Mouse (Mus musculus): ENCODE data around the gene Hes7.

Gene Hes7

DNA sequence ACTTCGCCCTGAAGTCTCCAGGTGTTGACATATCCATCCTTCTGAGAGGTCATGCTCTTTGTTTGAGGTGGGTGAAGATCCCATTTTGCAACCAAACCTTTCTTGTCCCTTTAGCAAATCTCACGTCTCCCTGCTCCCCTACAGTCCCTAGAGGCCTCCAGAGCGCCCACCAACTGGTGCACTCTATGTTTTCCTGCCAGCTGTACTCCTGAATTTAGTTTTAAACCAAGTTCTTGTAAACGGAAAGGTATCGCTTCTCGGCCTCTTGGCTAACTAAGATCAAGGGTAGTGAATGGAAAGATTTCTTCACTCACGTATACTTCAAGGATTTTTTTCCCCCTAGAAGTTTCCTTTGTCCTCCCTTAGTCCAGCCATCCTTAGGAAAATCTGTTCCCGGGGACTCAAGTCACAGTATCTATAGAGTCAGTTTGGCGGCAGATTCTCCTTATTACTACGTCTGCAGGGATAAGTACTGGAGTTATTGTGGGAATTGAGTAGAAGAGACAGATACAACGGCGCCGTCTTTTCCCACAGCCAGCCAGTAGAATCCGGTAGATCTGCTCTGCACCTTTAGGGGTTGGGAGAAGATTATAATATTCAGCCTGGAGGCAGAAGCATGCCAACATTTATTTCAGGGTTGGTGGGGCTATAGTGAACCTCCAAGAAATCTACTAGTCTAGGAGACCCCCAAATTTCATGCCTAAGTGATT is 603 bp upstream of the Hes7 start:
- DNase-seq, result no peak

DNA sequence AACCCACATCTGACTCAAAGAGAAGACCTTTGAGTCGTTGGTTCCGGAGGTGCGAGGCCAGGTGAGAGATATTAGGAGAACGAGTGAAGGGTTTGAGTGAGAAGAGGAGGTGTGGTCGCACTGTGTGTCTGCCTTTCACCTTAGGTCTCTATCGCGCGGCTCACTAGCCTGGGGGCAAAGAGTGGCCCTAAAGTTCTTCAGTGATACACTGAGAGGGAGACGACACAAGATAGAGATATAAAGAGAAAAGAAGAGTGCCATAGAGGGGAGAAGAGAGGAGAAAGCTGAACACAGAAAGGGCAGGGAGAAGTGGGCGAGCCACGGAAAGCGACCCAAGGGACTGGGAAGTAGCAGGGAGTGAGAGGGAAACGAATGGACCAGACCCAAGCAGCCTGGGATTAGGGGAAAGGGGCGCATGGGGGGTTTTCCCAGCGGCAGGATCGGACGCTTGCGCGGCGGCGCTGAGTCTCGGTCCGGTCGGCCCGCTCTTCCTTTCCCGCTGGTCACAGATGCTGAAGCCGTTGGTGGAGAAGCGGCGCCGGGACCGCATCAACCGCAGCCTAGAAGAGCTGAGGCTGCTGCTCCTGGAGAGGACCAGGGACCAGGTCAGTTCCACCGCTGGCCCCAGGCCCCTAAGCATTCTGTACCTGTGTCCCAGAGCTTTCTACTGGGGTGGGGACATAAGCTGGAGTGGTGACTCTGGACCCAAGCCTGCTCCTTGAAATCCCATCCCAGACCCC is 967 bp downstream of the Hes7 start:
- peak; percentile 41 for DNase-seq

DNA sequence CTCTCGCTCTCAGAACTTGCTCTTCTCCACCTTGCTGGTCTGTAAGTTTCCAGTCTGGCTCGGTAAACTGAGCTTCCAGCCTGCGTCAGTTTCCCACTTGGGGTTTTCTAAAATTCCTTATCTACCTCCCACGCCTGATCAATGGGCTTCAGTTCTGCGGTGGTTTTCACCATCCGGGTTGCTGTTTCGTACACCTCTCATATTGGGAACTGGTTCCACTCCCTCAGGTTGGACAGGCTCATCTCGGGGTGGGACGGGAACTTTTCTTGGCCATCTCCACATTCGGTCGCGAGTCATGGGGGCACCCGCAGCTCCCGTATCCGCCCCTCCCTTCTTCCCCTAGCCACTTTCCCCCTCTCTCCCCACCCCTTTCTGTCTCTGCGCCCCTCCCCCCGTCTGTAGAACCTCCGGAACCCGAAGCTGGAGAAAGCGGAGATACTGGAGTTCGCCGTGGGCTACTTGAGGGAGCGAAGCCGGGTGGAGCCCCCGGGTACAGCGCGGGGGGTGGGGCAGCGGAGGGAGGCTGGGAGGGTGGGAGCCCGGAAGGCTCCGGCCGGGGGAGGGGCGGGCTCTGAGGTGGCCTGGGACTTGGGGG is 1.6 kb downstream of the Hes7 start:
- no peak for DNase-seq

DNA sequence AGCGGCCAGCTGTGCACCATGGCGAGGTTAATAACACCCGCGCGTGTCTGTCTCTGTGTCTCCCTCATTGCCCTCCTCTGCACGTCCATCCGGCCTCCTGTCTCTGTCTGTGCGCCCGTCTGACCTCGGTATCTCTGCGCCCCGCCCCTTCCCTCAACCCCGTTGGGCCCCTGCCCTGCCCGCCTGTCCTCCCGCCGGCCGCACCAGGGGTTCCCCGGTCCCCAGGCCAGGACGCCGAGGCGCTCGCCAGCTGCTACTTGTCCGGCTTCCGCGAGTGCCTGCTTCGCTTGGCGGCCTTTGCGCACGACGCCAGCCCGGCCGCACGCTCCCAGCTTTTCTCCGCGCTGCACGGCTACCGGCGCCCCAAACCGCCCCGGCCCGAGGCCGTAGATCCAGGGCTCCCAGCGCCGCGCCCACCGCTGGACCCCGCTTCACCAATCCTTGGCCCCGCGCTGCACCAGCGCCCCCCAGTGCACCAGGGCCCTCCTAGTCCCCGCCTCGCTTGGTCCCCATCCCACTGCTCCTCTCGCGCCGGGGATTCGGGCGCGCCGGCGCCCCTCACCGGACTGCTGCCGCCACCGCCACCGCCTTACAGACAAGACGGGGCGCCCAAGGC is 2.2 kb downstream of the Hes7 start, which contains the start of gene 9130213A22Rik:
9130213A22Rik (minus strand) TSS at position 254 of the 616 bp plus-strand sequence.
- DNase-seq, result peak; percentile 82

DNA sequence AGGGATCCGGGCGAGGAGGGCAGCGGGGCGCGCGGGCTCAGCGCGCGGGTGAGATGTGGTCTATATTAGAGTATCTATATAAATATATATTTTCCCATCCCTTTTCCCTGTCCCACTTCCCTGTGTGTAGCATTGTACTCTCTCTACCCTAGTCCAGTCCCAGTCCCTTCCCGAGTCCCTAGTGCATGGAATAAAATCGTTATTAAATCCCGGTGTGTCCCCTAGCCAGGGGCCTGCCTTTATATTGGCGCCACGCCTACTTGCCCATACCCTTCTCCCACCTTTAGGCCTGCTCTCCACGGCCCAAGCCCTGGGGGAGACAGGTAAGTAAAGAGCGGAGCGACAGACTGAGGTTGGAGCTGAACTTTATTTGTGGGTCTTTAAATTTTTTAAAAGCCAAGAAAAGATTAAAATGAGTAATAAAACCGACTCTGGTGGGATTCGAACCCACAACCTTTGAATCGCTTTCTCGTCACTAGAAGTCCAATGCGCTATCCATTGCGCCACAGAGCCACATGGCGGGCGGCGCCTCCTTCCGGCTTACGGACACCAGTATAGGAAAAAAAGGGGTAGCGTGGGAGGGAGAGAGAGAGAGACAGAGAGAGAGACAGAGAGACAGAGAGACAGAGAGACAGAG is 3.0 kb downstream of the Hes7 start:
- peak; percentile 90 for DNase-seq

DNA sequence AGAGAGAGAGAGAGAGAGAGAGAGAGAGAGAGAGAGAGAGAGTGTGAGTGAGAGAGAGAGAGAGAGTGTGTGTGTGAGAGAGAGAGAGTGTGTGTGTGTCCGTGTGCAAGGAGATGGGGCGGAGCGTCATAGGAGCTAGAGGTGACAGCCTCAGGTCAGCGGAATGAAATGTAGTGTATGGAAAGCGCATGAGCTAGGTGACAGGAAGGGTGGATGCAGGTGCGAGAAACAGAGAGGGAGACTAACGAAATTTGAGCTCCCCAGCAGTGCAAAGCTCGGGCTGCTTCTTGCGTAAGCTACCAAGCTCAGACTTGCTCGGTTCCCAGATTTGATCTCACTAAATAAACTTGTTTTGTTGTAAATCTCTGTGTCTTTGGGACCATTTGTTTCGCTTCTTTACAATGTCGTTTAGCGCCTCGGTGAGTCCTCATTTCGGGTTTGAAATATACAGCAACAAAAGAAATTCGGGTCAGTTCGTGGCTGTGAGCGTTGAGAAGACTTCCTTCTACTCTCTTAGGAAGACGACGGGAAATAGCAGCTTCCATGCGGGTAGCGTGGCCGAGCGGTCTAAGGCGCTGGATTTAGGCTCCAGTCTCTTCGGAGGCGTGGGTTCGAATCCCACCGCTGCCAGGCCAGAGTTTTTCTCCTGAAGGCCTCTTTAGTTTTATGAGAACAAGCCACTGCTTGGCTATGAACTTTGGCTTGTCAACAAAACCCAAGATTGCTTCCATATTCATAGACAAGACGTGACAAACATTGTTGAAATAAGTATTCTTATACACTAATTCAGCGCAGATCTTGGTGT is 3.7 kb downstream of the Hes7 start:
- peak; percentile 87 for DNase-seq

DNA sequence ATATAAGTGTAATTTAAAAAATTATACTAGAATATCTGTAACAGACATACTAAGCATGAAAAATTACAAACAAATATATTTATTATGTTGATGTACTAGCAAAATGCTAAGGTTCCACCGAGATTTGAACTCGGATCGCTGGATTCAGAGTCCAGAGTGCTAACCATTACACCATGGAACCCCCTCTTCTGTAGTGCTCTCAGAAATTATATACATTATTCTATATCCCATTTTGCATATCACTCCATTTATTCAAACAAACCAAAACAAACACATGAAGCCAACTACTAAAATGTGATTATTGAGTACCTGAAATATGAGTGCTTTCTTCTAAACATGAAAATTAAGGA is 4.3 kb downstream of the Hes7 start:
- peak; percentile 63 for DNase-seq

DNA sequence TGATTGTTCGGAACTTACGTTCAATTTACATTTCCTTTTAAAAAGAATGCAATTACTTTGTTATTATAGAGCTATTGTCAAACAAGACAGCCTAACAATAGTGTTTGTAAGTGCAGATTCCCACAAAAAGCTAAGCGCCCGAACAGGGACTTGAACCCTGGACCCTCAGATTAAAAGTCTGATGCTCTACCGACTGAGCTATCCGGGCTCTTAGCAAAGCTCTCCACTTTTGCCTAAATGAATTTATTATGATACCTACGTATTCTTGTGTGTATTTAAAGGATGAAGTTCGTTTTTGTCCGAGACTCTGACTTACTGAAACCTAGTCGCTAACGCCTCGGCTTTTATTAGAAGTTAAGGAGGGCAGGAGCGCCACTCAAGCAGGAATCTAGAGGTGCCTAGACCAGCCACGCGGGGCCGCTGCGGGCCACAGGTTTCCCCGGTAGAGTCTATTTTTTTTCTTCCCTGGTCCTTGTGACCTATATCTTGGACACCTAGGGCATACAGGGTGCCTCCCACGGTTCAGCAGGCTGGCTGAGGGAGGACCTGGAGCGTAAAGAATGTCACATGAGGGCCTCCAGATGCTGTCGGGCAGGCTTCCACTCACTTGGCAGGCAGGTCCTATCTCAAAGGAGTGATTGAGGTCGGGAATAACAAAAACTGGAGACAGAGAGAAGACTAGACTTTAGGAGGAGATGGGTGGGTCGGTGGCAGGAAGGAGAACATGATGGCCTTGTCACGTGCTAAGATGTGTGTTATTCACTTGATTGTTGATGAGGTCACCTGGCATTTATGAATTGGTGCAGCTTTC is 5.0 kb downstream of the Hes7 start:
- DNase-seq, result peak; percentile 85

DNA sequence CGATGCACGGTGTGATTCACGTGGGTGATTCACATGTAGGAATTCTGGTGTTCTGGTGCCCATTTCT is 5.5 kb downstream of the Hes7 start, which contains the start of gene Aloxe3:
Aloxe3 (plus strand) TSS at position 45 of the 67 bp plus-strand sequence.
- DNase-seq, result no peak

DNA sequence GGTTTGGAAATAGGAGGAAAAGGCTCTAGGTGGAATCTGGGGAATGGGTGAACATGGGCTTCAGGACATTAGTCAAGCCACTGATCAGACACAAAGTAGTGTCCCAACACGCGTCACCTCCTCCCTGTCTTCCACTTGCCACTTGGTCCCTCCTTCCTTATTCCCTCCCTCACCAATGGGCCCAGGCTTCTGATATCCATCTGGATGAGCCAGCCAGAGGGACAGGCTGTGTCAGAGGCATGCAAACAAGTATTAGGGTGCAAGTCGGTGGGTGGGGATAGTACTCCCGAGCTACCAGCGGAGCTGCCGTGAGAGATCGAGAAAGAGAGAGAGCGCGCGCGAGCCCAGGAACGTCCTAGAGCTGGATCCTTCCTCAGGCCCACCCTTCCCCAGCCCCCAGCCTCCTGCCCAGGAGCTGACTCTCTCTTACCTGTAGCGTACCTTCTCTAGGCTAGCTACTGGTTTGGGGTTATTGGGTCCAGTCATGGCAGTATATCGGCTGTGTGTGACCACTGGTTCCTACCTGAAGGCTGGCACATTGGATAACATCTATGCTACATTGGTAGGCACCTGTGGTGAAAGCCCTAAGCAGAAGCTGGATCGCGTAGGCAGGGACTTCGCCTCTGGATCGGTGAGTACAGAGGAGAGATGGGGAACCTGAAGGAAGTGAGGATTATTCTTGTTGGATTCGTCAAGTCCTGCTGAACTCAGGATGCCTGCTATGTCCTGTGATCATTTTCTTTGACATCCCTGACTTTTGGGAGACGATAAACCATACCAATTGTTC is 5.9 kb downstream of the Hes7 start:
- DNase-seq, result peak; percentile 60

DNA sequence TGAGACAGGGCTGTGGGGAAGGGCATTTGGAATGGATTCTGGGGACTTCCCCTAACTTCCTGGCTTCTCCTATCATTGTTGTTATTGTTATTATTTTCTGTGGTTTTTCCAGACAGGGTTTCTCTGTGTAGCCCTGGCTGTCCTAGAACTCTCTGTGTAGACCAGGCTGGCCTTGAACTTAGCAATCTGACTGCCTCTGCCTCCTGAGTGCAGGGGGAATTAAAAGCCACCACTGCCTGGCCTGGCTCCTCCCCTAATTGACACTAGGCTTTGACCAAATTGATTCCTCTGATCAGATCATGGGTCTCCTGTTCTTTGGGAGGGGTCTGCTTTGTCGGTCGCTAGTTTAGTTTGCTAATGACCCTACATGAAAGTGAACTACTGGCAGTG is 6.5 kb downstream of the Hes7 start:
- no peak for DNase-seq

DNA sequence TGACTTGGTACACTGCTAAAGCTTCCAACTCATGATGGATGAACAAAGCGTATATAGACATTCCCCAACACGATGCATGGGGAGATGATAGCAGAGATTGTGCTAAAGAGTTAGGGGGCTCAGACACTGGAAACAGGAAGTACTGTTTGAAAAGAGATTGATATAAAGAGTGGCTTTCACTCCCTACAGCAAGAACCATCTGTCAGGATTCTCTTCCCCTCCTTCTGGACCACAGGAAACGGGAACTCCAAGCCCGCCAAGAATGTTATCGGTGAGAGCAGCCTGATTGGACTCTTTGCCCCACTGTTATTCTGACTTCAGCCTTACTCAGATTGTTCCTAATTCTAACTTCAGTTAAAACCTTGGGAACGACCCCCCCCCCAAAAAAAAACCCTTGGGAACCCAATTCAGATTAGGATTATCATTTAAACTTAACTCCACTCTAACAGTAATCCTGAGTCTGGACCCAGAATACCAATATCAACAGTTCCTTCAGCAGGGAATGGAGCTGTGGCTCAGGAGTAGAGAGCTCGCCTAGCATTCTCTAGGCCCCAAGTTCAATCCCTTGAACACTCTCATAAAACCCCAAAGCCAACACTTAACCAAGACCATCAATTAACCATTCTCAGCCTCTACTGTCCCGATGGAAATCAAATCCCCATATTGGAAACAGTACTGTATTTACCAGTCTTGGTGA is 8.4 kb downstream of the Hes7 start:
- no peak for DNase-seq

DNA sequence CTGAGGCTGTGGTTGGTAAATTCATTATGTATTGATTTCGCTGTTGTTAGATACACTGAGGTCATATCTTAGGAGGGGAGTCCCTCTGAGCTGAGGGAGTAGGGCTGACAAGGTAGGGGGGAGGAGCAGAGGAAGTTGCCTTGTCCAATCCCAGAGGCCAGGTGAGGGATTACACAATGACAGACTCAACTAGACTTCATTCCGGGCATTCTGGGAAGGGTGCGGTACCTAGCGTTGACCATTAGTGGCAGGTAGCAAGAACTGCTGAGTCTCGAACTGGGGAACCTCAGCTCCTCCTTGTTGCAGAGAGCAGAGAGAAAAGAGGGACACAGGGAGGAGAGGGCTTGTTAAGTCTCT is 13.3 kb downstream of the Hes7 start:
- no peak for DNase-seq

DNA sequence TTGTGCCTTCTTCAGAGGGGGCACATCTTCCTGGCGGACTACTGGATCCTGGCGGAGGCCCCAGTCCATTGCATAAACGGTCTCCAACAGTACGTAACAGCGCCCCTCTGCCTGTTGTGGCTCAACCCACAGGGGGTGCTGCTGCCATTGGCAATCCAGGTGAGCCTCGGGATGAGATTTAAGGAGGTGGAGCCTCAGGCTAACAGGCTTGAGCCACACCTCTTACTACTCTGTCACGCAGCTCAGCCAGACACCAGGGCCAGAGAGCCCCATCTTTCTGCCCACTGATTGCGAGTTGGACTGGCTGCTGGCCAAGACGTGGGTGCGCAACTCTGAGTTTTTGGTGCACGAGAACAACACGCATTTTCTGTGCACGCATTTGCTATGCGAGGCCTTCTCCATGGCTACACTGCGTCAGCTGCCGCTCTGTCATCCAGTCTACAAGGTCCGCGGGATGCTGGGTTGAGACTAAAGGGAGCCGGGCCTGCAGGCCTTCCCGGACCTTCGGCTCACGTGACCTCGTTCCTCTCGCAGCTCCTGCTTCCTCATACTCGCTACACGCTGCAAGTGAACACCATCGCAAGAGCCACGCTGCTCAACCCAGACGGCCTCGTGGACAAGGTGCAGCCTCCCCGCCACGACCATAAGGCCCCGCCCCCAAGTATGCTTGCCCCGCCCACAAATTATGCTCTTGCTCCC is 13.9 kb downstream of the Hes7 start:
- DNase-seq, result peak; percentile 70

DNA sequence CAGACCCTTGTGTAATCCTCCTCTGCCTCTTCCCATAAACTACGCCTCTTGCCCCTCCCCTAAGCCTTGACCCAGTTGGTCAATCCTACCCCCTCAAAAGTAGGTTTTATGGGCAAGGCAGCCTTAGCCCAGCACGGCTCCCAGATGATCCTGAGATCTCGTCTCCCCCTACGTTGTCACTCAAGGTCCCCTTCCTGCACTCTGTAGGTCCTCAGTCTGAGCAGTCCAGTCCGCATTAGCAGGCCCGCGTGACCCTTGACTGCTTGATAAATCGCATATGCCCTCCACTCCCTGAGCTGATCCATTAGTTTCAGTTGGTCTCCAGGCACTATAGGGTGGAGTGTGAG is 14.4 kb downstream of the Hes7 start:
- DNase-seq, result no peak

DNA sequence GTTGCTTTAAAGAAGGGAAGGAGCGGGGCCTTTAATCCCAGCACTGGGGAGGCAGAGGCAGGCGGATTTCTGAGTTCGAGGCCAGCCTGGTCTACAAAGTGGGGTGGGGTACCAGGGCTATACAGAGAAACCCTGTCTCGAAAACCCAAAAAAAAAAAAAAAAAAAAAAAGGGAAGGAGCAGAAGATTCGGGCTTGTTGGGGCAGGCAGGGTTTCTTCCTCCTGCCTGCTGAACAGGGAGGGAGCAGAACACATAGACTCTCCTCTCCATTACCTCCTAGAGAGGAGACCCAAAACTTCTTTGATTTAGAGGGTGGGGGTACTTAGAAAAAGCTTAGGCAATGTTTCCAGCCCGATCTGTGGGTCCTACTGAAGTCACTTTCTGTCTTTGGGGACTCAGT is 15.2 kb downstream of the Hes7 start:
- no peak for DNase-seq

DNA sequence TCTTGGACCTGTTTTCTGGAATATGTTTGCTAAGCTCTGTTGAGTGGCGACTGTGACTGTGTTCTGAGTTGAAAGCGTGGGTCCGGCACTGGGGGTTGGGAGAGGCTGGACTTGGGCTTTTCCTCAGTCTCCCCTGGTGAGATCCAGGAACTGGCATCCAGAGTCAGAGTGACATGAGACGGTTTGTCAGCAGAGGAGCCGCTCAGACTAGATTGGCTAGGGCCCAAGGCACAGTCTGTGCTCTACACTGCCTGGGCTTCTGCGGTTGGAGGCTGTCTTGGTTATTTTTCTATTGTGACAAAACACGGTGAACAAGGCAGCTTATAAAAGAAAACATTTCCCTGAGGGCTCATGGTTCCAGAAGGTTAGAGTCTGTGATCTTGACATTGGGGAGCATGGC is 27.3 kb downstream of the Hes7 start:
- no peak for DNase-seq

DNA sequence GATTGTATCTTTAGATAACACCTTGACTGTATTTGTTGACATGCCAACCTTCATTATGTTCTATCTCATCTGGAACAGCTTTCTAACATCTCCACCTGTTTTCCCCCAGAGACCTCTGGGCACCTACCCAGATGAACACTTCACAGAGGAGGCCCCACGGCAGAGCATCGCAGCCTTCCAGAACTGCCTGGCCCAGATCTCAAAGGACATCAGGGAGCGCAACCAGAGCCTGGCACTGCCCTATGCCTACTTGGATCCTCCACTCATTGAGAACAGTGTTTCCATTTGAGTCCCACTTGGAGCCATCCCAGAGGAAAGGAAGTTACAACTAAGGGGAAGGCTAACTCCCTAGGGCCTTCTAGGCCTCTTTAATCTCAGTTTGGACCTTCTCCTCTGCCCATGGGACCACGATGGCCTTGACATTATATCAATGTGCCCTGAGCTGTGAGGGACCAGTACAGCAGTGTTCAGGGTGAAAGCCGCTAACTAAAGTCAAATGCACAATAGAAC is 28.3 kb downstream of the Hes7 start:
- no peak for DNase-seq

DNA sequence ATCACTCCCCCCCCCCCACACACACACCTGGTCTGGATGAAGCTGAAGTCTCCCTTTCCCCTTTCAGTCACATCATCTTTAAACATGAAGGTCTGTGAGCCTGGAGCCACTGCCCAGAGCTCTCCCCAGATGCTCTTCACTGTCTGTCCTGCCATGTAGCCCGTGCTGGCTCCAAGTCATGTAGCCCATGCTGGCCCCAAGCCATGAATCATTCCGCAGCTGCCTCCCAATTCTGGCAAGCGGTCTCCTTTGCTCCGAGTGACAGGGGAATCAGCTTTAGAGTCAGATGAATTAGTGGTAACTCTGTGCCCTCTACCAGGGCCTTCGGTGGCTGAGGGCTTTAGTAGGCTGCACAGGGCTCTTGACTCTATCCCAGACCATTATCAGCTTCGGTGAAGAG is 29.5 kb downstream of the Hes7 start:
- no peak for DNase-seq

DNA sequence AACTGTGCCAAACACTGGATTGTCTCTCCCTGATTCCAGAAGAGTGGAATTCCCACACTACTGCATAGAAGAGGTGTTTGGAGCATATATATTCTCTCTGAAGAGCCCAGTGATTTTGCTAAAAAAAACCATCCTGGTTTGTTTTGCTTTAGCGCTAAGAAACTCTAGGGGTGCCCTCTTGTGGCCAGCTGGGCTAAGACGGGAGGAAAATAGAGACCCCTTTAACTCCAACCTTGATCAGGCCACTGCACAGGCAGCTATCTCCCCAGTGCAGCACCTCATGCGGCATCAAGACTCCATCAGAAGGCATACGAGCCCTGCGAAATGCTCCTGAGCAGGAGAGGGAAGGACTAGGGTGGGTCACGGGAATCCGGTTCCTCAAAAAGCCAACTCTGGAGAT is 30.2 kb downstream of the Hes7 start:
- peak; percentile 63 for DNase-seq
